Mouse (Mus musculus) forebrain, postnatal 0 days (tissue): ENCODE results near the gene Dis3l2. TPM values are rescaled to one million over a fixed set of nuclear protein-coding genes. Genes with fewer than 3 reads are reported as not detected.

Experiments used
- ATAC-seq: fragments of 200-750 bp; cut with Nextera tagmentation; 2 replicates; pipeline ENCODE4 v1.8.0; 2017; ENCODE audit warnings: mild to moderate bottlenecking, moderate library complexity
- DNase-seq: peaks from one replicate; pipeline ENCODE4 v3.0.0-alpha.2; 2015
- H3K27ac ChIP-seq: fragments of 300-500 bp; sonication (generic); 2 replicates; pipeline ENCODE4 v1.5.1; 2014; ENCODE audit warnings: low read depth, mild to moderate bottlenecking, antibody characterized with exemption, low read length, moderate library complexity, mixed read lengths
- H3K27me3 ChIP-seq: fragments of 300-500 bp; sonication (generic); 2 replicates; pipeline ENCODE4 v1.6.1; 2014; ENCODE audit warnings: mild to moderate bottlenecking, low read length, mixed read lengths; ENCODE audit not compliant: insufficient read depth
- H3K36me3 ChIP-seq: fragments of 300-500 bp; sonication (generic); 2 replicates; pipeline ENCODE4 v1.6.1; 2014; ENCODE audit warnings: mild to moderate bottlenecking, moderate library complexity; ENCODE audit not compliant: insufficient read depth
- H3K4me1 ChIP-seq: fragments of 300-500 bp; sonication (generic); 2 replicates; pipeline ENCODE4 v1.6.1; 2014; ENCODE audit warnings: antibody characterized with exemption; ENCODE audit not compliant: insufficient read depth
- H3K4me2 ChIP-seq: fragments of 300-500 bp; sonication (generic); 2 replicates; pipeline ENCODE4 v1.6.1; 2014; ENCODE audit warnings: low read depth, mild to moderate bottlenecking, moderate library complexity
- H3K4me3 ChIP-seq: fragments of 300-500 bp; sonication (generic); 2 replicates; pipeline ENCODE4 v1.5.1; 2014; ENCODE audit warnings: low read depth, low read length, mixed read lengths
- H3K9ac ChIP-seq: fragments of 300-500 bp; sonication (generic); 2 replicates; pipeline ENCODE4 v1.6.1; 2014; ENCODE audit warnings: mild to moderate bottlenecking
- H3K9me3 ChIP-seq: fragments of 300-500 bp; sonication (generic); 2 replicates; pipeline ENCODE4 v1.6.1; 2016; ENCODE audit warnings: low read length
- CTCF ChIP-seq: sonication (generic); IDR thresholded peaks from 2 replicates; pipeline ENCODE4 v1.5.1; 2016; ENCODE audit warnings: antibody characterized with exemption, control low read depth, low read depth
- WGBS: fragments of 180-500 bp; shearing (Covaris S2); extraction: QIAGEN DNeasy Blood & Tissue Kit; methylation state at CpG from one replicate; pipeline ENCODE4 v1.1.7; 2014; 5-methylcytosine and 5-hydroxymethylcytosine counted together
- polyA plus RNA-seq: library from polyadenylated mRNA; unstranded; fragments of >200 nt; fragmentation: Nextera tagmentation; extraction: Ambion mirVana; gene quantifications from 2 replicates; pipeline ENCODE4 v1.2.1, GENCODE M21; 2015
- total RNA-seq: library from RNA; depleted of rRNA; stranded (reverse); fragments of >200 nt; gene quantifications from 2 replicates; pipeline ENCODE4 v1.2.3, GENCODE M21; 2014

Gene Dis3l2
- total and polyA plus RNA-seq, 2 experiments from 2014 or later = 35.0 to 53.6 TPM

DNA sequence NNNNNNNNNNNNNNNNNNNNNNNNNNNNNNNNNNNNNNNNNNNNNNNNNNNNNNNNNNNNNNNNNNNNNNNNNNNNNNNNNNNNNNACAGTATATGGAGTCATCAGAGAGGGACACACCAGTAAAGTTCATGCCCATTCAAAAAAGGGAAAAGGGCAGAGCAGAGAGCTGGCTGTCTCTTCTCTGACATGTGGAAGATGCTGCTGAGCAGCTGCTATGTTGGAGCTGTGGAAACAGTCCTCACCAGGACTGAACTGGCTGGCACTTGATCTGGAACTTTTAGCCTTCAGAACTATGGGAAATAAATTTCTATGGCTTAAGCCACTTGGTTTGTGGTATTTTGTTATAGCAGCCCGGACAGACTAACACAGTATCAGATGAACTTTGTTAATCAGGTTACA, 273.4 kb downstream of the Dis3l2 start:
- WGBS = 92% methylated on average over 1 of the region's 1 CpGs
- no peak overlapping the region for H3K4me3 ChIP-seq
- H3K27ac ChIP-seq = no peak overlapping the region
- no peak overlapping the region for H3K4me2 ChIP-seq
- no peaks in the 10 kb centered on the region for H3K9me3 ChIP-seq
- no peaks in the 10 kb centered on the region for H3K4me1 ChIP-seq
- TF ChIP-seq CTCF = no peak
- no peaks in the 10 kb centered on the region for H3K27me3 ChIP-seq
- DNase-seq (no peak), ATAC-seq (no peak)
- H3K36me3 ChIP-seq = peaks cover 9% of the 10 kb centered on the region
- H3K9ac ChIP-seq = no peak overlapping the region

GRCm38 (mm10) chr1:86986372-86986771, 282.8 kb downstream of the Dis3l2 start:
- no peaks in the 10 kb centered on the region for H3K27me3 ChIP-seq
- ATAC-seq (no peak), DNase-seq (no peak)
- H3K4me3 ChIP-seq = no peak overlapping the region
- no peak overlapping the region for H3K9ac ChIP-seq
- H3K27ac ChIP-seq = no peak overlapping the region
- H3K9me3 ChIP-seq = no peaks in the 10 kb centered on the region
- no peaks in the 10 kb centered on the region for H3K4me1 ChIP-seq
- peaks cover 3% of the 10 kb centered on the region; the same call in 1 of the 2 replicates for H3K36me3 ChIP-seq
- H3K4me2 ChIP-seq = no peak overlapping the region
- no peak for TF ChIP-seq CTCF

GRCm38 (mm10) chr1:86992849-86993248, 289.2 kb downstream of the Dis3l2 start:
- H3K9ac ChIP-seq = no peak overlapping the region
- ATAC-seq (no peak), DNase-seq (no peak)
- 13% methylated on average over 5 of the region's 5 CpGs for WGBS
- no peak for TF ChIP-seq CTCF
- H3K36me3 ChIP-seq = peaks cover 3% of the 10 kb centered on the region; the same call in 1 of the 2 replicates
- no peak overlapping the region for H3K4me2 ChIP-seq
- H3K4me3 ChIP-seq = no peak overlapping the region
- H3K9me3 ChIP-seq = no peaks in the 10 kb centered on the region
- no peaks in the 10 kb centered on the region for H3K4me1 ChIP-seq
- H3K27ac ChIP-seq = no peak overlapping the region
- no peaks in the 10 kb centered on the region for H3K27me3 ChIP-seq

DNA sequence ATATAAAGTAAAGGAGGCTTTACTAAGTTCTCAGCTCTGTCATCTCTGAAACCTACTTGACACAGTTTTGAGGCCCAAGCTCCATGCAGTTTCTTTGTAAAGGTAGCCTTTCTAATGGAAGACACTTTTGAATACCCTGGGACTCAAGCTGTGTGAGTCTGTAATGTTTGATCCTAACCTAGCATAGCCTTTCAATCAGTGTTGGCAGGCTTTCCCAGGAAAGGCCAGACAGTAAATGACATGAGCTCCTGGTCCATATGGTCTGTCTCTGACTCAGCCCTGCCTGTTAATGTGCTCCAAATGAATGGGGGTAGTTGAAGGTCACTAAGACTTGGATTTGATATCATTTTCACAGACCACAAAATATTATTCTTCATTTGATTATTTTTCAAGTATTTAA, 290.4 kb downstream of the Dis3l2 start:
- no peak for ATAC-seq

DNA sequence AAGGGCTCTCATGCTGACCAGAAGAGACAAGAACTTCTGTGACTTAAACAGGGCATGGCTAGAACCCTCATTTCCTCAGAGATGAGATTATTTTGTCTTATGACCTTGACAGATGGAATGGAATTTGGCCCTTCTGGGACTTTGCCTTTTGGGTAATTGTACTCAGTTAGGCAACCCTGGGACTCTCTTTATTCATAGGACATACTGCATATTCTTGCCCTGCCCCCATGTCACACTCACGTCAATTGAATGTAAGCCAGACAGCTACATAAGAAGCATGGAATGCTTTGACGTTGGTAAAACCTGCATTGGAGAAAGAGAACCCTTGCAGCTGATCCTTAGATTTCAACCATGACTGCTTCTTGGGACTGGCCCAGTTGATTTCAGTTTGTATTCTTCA, 294.4 kb downstream of the Dis3l2 start:
- no peak overlapping the region for H3K4me2 ChIP-seq
- no peak for TF ChIP-seq CTCF
- DNase-seq (no peak), ATAC-seq (no peak)
- no peaks in the 10 kb centered on the region for H3K4me1 ChIP-seq
- no peaks in the 10 kb centered on the region; the same call in 1 of the 2 replicates for H3K36me3 ChIP-seq
- WGBS = 82% methylated on average over 2 of the region's 2 CpGs
- H3K4me3 ChIP-seq = no peak overlapping the region
- no peaks in the 10 kb centered on the region for H3K27me3 ChIP-seq
- no peak overlapping the region for H3K9ac ChIP-seq
- no peak overlapping the region for H3K27ac ChIP-seq
- H3K9me3 ChIP-seq = no peaks in the 10 kb centered on the region

More for the DNA sequence above, 290.4 kb downstream of the Dis3l2 start:
- Histone ChIP-seq H3K27me3 (no peaks in the 10 kb centered on the region), H3K4me2 (no peak overlapping the region), H3K36me3 (peaks cover 3% of the 10 kb centered on the region; the same call in 1 of the 2 replicates), H3K27ac (no peak overlapping the region), H3K9me3 (no peaks in the 10 kb centered on the region), H3K9ac (no peak overlapping the region), H3K4me1 (no peaks in the 10 kb centered on the region), H3K4me3 (no peak overlapping the region)
- no peak for TF ChIP-seq CTCF
- DNase-seq = no peak

- Histone ChIP-seq H3K4me2 (no peak overlapping the region), H3K27ac (no peak overlapping the region), H3K36me3 (no peaks in the 10 kb centered on the region; the same call in 1 of the 2 replicates), H3K4me3 (no peak overlapping the region), H3K9me3 (no peaks in the 10 kb centered on the region), H3K27me3 (no peaks in the 10 kb centered on the region), H3K9ac (no peak overlapping the region), H3K4me1 (no peaks in the 10 kb centered on the region)
- no peak for TF ChIP-seq CTCF
- ATAC-seq (no peak), DNase-seq (no peak)
- WGBS = 87% methylated on average over 5 of the region's 5 CpGs
Observed at GRCm38 (mm10) chr1:87001365-87001764, 297.8 kb downstream of the Dis3l2 start.

GRCm38 (mm10) chr1:87002545-87003168, 299.0 kb downstream of the Dis3l2 start:
- Histone ChIP-seq H3K4me2 (no peak overlapping the region), H3K36me3 (no peaks in the 10 kb centered on the region; the same call in 1 of the 2 replicates), H3K9me3 (no peaks in the 10 kb centered on the region), H3K27ac (no peak overlapping the region), H3K27me3 (no peaks in the 10 kb centered on the region), H3K4me3 (no peak overlapping the region), H3K9ac (no peak overlapping the region), H3K4me1 (no peaks in the 10 kb centered on the region)
- TF ChIP-seq CTCF = no peak
- ATAC-seq = peak; percentile 27; the same call in 1 of the 2 replicates
- WGBS = 27% methylated on average over 9 of the region's 9 CpGs
- DNase-seq = no peak
